Mouse (Mus musculus) heart, postnatal 0 days (tissue): ENCODE data around the gene Xiap. TPM values are rescaled to one million over a fixed set of nuclear protein-coding genes. Genes with fewer than 3 reads are reported as not detected.

Source experiments
- ATAC-seq: fragments of 200-750 bp; cut with Nextera tagmentation; 2 replicates; pipeline ENCODE4 v1.8.0; 2017; ENCODE audit warnings: low read depth, moderate number of reproducible peaks, moderate library complexity; ENCODE audit not compliant: insufficient read depth
- DNase-seq: peaks from one replicate; pipeline ENCODE4 v3.0.0-alpha.2; 2016; ENCODE audit warnings: low spot score
- H3K27ac ChIP-seq: fragments of 300-500 bp; sonication (generic); 2 replicates; pipeline ENCODE4 v1.5.1; 2014; ENCODE audit warnings: low read depth, mild to moderate bottlenecking
- H3K27me3 ChIP-seq: fragments of 300-500 bp; sonication (generic); 2 replicates; pipeline ENCODE4 v1.6.1; 2014; ENCODE audit warnings: low read length, mixed read lengths; ENCODE audit not compliant: control insufficient read depth, insufficient read depth
- H3K36me3 ChIP-seq: fragments of 300-500 bp; sonication (generic); replicated peaks from 2 replicates; pipeline ENCODE4 v1.6.1; 2014; ENCODE audit warnings: low read length, mixed read lengths; ENCODE audit not compliant: control insufficient read depth, insufficient read depth
- H3K4me1 ChIP-seq: fragments of 300-500 bp; sonication (generic); 2 replicates; pipeline ENCODE4 v1.6.1; 2014; ENCODE audit warnings: antibody characterized with exemption; ENCODE audit not compliant: control insufficient read depth, insufficient read depth
- H3K4me2 ChIP-seq: fragments of 300-500 bp; sonication (generic); 2 replicates; pipeline ENCODE4 v1.6.1; 2014; ENCODE audit warnings: low read depth, mild to moderate bottlenecking, low read length, moderate library complexity
- H3K4me3 ChIP-seq: fragments of 300-500 bp; sonication (generic); 2 replicates; pipeline ENCODE4 v1.5.1; 2014; ENCODE audit warnings: low read depth, low read length
- H3K9ac ChIP-seq: fragments of 300-500 bp; sonication (generic); replicated peaks from 2 replicates; pipeline ENCODE4 v1.6.1; 2014; ENCODE audit warnings: low read depth, low read length, mixed read lengths
- H3K9me3 ChIP-seq: fragments of 300-500 bp; sonication (generic); replicated peaks from 2 replicates; pipeline ENCODE4 v1.6.1; 2016; ENCODE audit warnings: low read length; ENCODE audit not compliant: control insufficient read depth
- CTCF ChIP-seq: IDR thresholded peaks from 2 replicates; pipeline ENCODE4 v1.5.1; 2016; ENCODE audit warnings: antibody characterized with exemption, control low read depth, low read depth
- EP300 ChIP-seq: IDR thresholded peaks from 2 replicates; pipeline ENCODE4 v1.6.1; 2016; ENCODE audit warnings: antibody characterized with exemption, low read depth
- WGBS: fragments of 180-500 bp; shearing (Covaris S2); extraction: QIAGEN DNeasy Blood & Tissue Kit; methylation state at CpG from one replicate; pipeline ENCODE4 v1.1.7; 2014; 5-methylcytosine and 5-hydroxymethylcytosine counted together
- polyA plus RNA-seq: library from polyadenylated mRNA; unstranded; fragments of >200 nt; fragmentation: Nextera tagmentation; extraction: Ambion mirVana; gene quantifications from 2 replicates; pipeline ENCODE4 v1.2.1, GENCODE M21; 2015
- total RNA-seq: library from RNA; depleted of rRNA; stranded (reverse); fragments of >200 nt; gene quantifications from 2 replicates; pipeline ENCODE4 v1.2.3, GENCODE M21; 2014; ENCODE audit warnings: low replicate concordance

Xiap gene
- total and polyA plus RNA-seq, 2 experiments from 2014 or later = 8.0 to 30.6 TPM

DNA sequence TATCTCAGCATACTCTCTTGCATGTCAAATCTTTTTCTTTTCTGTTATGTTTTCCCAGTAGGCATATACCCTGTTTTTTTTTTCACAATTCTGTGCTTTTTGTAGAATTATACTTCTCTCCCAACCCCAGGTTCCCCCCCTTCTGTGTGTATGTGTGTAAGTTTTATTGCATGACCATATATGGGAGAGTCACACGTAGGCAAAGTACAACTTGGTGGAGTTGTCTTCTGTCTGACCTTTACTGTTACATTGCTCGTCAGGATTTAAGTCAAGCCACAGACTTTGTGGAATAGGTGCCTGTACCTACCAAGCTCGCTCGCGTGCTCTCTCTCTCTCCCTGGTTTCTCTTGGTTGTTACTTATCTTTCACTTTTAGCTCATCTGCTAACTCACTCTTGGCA lies 28.7 kb downstream of the Xiap start:
- Histone ChIP-seq H3K9ac (no peak overlapping the region), H3K36me3 (no peaks in the 10 kb centered on the region), H3K4me2 (no peak overlapping the region), H3K4me3 (no peak overlapping the region), H3K4me1 (no peaks in the 10 kb centered on the region), H3K27ac (no peak overlapping the region), H3K27me3 (no peaks in the 10 kb centered on the region), H3K9me3 (no peaks in the 10 kb centered on the region)
- DNase-seq (no peak), ATAC-seq (no peak)
- 65% methylated on average over 5 of the region's 5 CpGs for WGBS
- TF ChIP-seq CTCF (no peak), EP300 (no peak)

DNA sequence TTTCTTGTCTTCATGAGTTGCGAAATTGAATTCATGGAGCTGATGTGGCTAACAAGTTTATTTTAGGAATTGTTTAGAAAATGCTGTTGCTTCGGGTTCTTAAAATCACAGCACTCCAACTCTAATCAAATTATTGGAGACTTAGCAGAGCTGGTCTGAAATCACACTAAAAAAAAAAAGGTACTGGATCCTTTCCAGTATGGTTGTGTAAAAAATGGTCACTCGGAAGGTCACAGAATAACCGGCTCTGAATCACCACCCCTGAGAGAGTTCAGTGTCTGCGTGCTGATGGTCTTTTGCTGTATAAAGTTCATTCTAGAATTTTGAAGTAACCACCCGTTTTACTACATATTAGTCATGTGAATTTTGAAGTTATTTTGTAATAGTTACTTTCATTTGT lies 47.7 kb downstream of the Xiap start:
- 83% methylated on average over 6 of the region's 6 CpGs for WGBS
- Histone ChIP-seq H3K4me2 (no peak overlapping the region), H3K27ac (no peak overlapping the region), H3K9me3 (peaks cover 5% of the 10 kb centered on the region; the same call in 1 of the 2 replicates), H3K27me3 (no peaks in the 10 kb centered on the region), H3K9ac (no peak overlapping the region), H3K4me3 (no peak overlapping the region), H3K4me1 (no peaks in the 10 kb centered on the region), H3K36me3 (peaks cover 29% of the 10 kb centered on the region)
- no peak for ATAC-seq
- no peak for TF ChIP-seq CTCF
- TF ChIP-seq EP300 = no peak
- DNase-seq = no peak

DNA sequence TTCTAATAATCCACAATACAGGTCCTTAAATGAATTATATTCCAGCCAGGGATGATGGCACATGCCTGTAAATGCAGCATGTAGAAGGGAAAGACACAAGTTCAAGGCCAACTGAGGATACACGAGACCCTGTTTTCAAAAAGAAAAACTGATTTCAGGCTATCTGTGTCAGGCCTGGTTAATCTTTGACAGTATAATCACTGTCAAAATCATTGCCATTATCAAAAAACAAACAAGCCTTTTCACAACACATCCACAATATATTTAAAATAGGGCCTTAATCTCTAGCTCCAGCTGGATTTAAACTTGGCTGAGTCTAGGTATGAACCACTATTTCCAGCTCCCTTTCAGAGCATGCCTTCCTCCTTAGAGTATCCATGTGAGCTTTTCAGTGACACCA lies 51.1 kb downstream of the Xiap start:
- TF ChIP-seq EP300 = no peak
- Histone ChIP-seq H3K4me1 (no peaks in the 10 kb centered on the region), H3K27ac (no peak overlapping the region), H3K4me2 (no peak overlapping the region), H3K4me3 (no peak overlapping the region), H3K36me3 (peaks cover 11% of the 10 kb centered on the region), H3K27me3 (no peaks in the 10 kb centered on the region), H3K9me3 (peaks cover 5% of the 10 kb centered on the region; the same call in 1 of the 2 replicates), H3K9ac (no peak overlapping the region)
- DNase-seq (no peak), ATAC-seq (no peak)
- 68% methylated on average over 1 of the region's 1 CpGs for WGBS

DNA sequence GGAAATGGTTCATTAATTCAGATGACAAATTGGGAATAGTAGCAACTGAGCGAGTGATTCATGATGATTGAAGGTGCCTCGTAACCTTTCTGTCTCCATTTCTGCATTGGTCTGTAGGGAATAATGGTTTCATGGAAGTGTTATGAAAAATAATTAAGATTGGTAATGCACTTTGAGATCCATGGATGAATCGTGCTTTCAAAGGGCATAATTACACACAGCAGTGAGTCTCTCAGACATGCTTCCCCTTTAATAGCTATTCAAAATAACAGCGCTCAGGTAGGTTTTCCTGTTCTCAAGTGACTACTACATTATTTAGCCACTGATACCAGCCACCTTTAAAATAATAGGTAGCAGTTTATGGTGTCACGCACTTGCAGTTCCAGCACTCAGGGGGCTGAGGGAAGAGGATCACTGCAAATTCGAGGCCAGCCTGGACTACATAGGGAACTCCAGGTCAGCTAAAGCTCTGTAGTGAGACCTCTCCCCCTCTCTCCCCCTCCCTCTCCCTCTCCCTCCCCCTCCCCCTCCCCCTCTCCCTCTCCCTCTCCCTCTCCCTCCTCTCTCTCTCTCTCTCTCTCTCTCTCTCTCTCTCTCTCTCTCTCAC lies 60.1 kb downstream of the Xiap start:
- Histone ChIP-seq H3K4me3 (no peak overlapping the region), H3K4me2 (no peak overlapping the region), H3K27me3 (no peaks in the 10 kb centered on the region), H3K9me3 (no peaks in the 10 kb centered on the region), H3K4me1 (no peaks in the 10 kb centered on the region), H3K36me3 (no peaks in the 10 kb centered on the region), H3K27ac (no peak overlapping the region), H3K9ac (no peak overlapping the region)
- no peak for DNase-seq
- TF ChIP-seq CTCF (no peak), EP300 (no peak)
- ATAC-seq = no peak
- whole genome bisulfite sequencing = 81% methylated on average over 6 of the region's 6 CpGs

DNA sequence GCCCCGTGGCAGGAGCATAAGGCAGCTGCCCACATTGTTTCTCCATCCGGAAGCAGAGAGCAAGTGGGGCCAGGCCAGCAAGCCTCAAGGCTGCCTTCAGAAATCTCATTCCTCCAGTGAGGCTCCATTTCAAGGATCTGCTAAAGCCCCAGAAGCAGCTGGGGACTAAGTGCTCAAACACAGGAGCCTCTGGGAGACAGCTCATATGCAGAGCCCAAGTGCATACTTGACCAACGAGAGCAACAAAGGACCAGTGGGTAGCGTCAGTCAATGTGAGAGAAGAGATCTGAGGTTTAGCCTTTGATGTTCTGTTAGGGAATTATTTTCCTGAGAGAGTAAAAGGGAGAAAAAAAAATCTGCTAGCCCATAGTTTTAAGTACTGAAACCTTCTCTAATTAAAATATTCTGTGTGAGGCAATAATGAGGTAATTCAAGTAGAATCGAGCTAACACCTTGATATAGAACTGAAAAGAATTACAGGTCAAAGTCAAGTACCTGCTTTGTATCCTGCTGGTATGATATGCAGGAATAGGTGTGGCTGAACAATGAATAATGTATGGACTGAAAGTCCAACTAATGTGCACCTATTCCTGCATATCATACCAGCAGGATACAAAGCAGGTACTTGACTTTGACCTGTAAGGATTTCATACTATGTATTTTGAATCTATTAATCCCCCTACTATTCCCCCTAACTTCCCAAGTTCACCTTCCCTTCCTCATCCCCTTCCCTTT lies 65.7 kb downstream of the Xiap start:
- TF ChIP-seq CTCF (no peak), EP300 (no peak)
- 65% methylated on average over 5 of the region's 5 CpGs for WGBS

DNA sequence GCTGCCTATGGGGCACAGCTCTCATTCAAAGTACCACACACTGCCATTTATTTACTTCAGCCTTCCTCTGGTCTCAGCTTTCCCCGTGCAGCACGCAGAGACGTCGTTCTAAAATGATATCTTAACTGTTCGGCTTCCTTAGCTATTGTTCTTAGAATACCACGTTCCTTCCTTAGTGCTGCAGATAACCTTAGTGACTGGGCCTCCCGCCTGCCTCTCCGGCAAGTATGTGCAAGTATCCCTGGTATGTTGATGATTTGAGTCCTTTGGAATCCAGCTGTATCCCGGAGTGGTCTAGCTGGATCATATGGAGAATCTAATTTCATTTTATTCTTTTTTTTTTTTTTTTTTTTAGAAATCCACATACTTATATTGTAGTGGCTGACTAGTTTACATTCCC lies 80.4 kb downstream of the Xiap start:
- no peaks in the 10 kb centered on the region for H3K4me1 ChIP-seq
- H3K4me3 ChIP-seq = no peak overlapping the region
- TF ChIP-seq EP300 (no peak), CTCF (no peak)
- H3K9ac ChIP-seq = no peak overlapping the region
- H3K27ac ChIP-seq = peak overlapping the region; percentile 67
- whole genome bisulfite sequencing = 21% methylated on average over 9 of the region's 9 CpGs
- H3K4me2 ChIP-seq = no peak overlapping the region
- no peaks in the 10 kb centered on the region for H3K36me3 ChIP-seq
- DNase-seq (peak; percentile 45), ATAC-seq (peak; percentile 55; the same call in 1 of the 2 replicates)
- no peaks in the 10 kb centered on the region for H3K27me3 ChIP-seq
- H3K9me3 ChIP-seq = no peaks in the 10 kb centered on the region

More for the DNA sequence above, 65.7 kb downstream of the Xiap start:
- no peak overlapping the region for H3K9ac ChIP-seq
- no peak for DNase-seq
- H3K4me2 ChIP-seq = no peak overlapping the region
- H3K27me3 ChIP-seq = no peaks in the 10 kb centered on the region
- no peaks in the 10 kb centered on the region for H3K9me3 ChIP-seq
- H3K27ac ChIP-seq = no peak overlapping the region
- no peak for ATAC-seq
- H3K4me1 ChIP-seq = no peaks in the 10 kb centered on the region
- H3K4me3 ChIP-seq = no peak overlapping the region
- H3K36me3 ChIP-seq = no peaks in the 10 kb centered on the region
